Mouse (Mus musculus): ENCODE results near the gene Dagla. TPM values are rescaled to one million over a fixed set of nuclear protein-coding genes. Genes with fewer than 3 reads are reported as not detected.

Gene Dagla
- 0.02 TPM in 1 of 2 replicates, not detected in the other for total RNA-seq (2015)
- 0.17 and 1.4 TPM in 2 replicates for total RNA-seq (2017)

GRCm38 (mm10) chr19:10304810-10305544, at the start of gene Dagla:
TSS of gene Dagla (minus strand) at chr19:10304877.
- ATAC-seq (replicated peaks; ENCODE audit: poor library complexity): peak; percentile 89

- ATAC-seq (replicated peaks; ENCODE audit: poor library complexity): no peak
Measured at GRCm38 (mm10) chr19:10352218-10352617, 47.5 kb upstream of the Dagla start.

GRCm38 (mm10) chr19:10347628-10348273, 43.1 kb upstream of the Dagla start:
- ATAC-seq (replicated peaks; ENCODE audit: poor library complexity): no peak

GRCm38 (mm10) chr19:10345696-10346095, 41.0 kb upstream of the Dagla start:
- ATAC-seq (replicated peaks; ENCODE audit: poor library complexity): no peak

GRCm38 (mm10) chr19:10343866-10344265, 39.2 kb upstream of the Dagla start:
- no peak for ATAC-seq (replicated peaks; ENCODE audit: poor library complexity)

GRCm38 (mm10) chr19:10341817-10342439, 37.3 kb upstream of the Dagla start:
- ATAC-seq (replicated peaks; ENCODE audit: poor library complexity): no peak

GRCm38 (mm10) chr19:10341152-10341551, 36.5 kb upstream of the Dagla start:
- ATAC-seq (replicated peaks; ENCODE audit: poor library complexity): 0 out of 2 replicates have a peak, but pooled peaks have one; percentile 39

- ATAC-seq (replicated peaks; ENCODE audit: poor library complexity): no peak
Measured at GRCm38 (mm10) chr19:10340661-10341060, 36.0 kb upstream of the Dagla start.

GRCm38 (mm10) chr19:10339271-10339670, 34.6 kb upstream of the Dagla start:
- no peak for ATAC-seq (replicated peaks; ENCODE audit: poor library complexity)

GRCm38 (mm10) chr19:10338724-10339123, 34.0 kb upstream of the Dagla start:
- no peak for ATAC-seq (replicated peaks; ENCODE audit: poor library complexity)

- ATAC-seq (replicated peaks; ENCODE audit: poor library complexity): no peak
Measured at GRCm38 (mm10) chr19:10334467-10334866, 29.8 kb upstream of the Dagla start.

- peak; percentile 71 for ATAC-seq (replicated peaks; ENCODE audit: poor library complexity)
Measured at GRCm38 (mm10) chr19:10333545-10334252, 29.0 kb upstream of the Dagla start.

GRCm38 (mm10) chr19:10331706-10332105, 27.0 kb upstream of the Dagla start:
- ATAC-seq (replicated peaks; ENCODE audit: poor library complexity): no peak

GRCm38 (mm10) chr19:10329033-10329432, 24.4 kb upstream of the Dagla start:
- ATAC-seq (replicated peaks; ENCODE audit: poor library complexity): no peak

- no peak for ATAC-seq (replicated peaks; ENCODE audit: poor library complexity)
Measured at GRCm38 (mm10) chr19:10326609-10327008, 21.9 kb upstream of the Dagla start.

GRCm38 (mm10) chr19:10323860-10324259, 19.2 kb upstream of the Dagla start:
- no peak for ATAC-seq (replicated peaks; ENCODE audit: poor library complexity)

GRCm38 (mm10) chr19:10323362-10323837, 18.7 kb upstream of the Dagla start:
- no peak for ATAC-seq (replicated peaks; ENCODE audit: poor library complexity)

- ATAC-seq (replicated peaks; ENCODE audit: poor library complexity): no peak
Measured at GRCm38 (mm10) chr19:10317795-10318194, 13.1 kb upstream of the Dagla start.

GRCm38 (mm10) chr19:10317358-10317757, 12.7 kb upstream of the Dagla start:
- ATAC-seq (replicated peaks; ENCODE audit: poor library complexity): no peak

GRCm38 (mm10) chr19:10316956-10317355, 12.3 kb upstream of the Dagla start:
- ATAC-seq (replicated peaks; ENCODE audit: poor library complexity): no peak

- ATAC-seq (replicated peaks; ENCODE audit: poor library complexity): no peak
Measured at GRCm38 (mm10) chr19:10312072-10312471, 7.4 kb upstream of the Dagla start.
